Mouse (Mus musculus): Measurements from ENCODE around the gene Rnf141. TPM values are rescaled to one million over a fixed set of nuclear protein-coding genes. Genes with fewer than 3 reads are reported as not detected.

The Rnf141 gene
- polyA plus RNA-seq, 1 experiment from 2014 or later = 42.7 TPM

- H3K4me3 ChIP-seq (replicated peaks; ENCODE audit: low read length) = no peak overlapping the region
- 64% methylated on average over 2 of the region's 2 CpGs for WGBS
These were observed 3.1 kb upstream of the Rnf141 start for GRCm38 (mm10) chr7:110847321-110847720.

GRCm38 (mm10) chr7:110840332-110840731, 3.9 kb downstream of the Rnf141 start:
- Histone ChIP-seq H3K9me3 (replicated peaks; ENCODE audit: control insufficient read depth, low read length) (no peaks in the 10 kb centered on the region), H3K4me2 (ENCODE audit: low read depth, low read length) (peak overlapping the region; percentile 27; the same call in 1 of the 2 replicates), H3K4me3 (replicated peaks; ENCODE audit: low read length) (no peak overlapping the region), H3K36me3 (ENCODE audit: control insufficient read depth, insufficient read depth, low read length) (no peaks in the 10 kb centered on the region), H3K27ac (ENCODE audit: low read length) (peak overlapping the region; percentile 14; the same call in 1 of the 2 replicates), H3K4me1 (ENCODE audit: control insufficient read depth, insufficient read depth, low read length) (0 out of 2 replicates have a peak, but pooled peaks cover 3% of the 10 kb centered on the region), H3K9ac (ENCODE audit: low read length) (no peak overlapping the region), H3K27me3 (ENCODE audit: control insufficient read depth, insufficient read depth, low read length) (no peaks in the 10 kb centered on the region)
- WGBS = 46% methylated on average over 4 of the region's 4 CpGs
- ATAC-seq (ENCODE audit: insufficient read depth, low FRiP score) = peak; percentile 49; the same call in 1 of the 2 replicates

More at GRCm38 (mm10) chr7:110847321-110847720, 3.1 kb upstream of the Rnf141 start:
- Histone ChIP-seq H3K4me2 (ENCODE audit: low read depth, low read length) (no peak overlapping the region), H3K36me3 (ENCODE audit: control insufficient read depth, insufficient read depth, low read length) (no peaks in the 10 kb centered on the region), H3K9ac (ENCODE audit: low read length) (no peak overlapping the region), H3K9me3 (replicated peaks; ENCODE audit: control insufficient read depth, low read length) (no peaks in the 10 kb centered on the region), H3K4me1 (ENCODE audit: control insufficient read depth, insufficient read depth, low read length) (0 out of 2 replicates have a peak, but pooled peaks cover 12% of the 10 kb centered on the region), H3K27me3 (ENCODE audit: control insufficient read depth, insufficient read depth, low read length) (no peaks in the 10 kb centered on the region), H3K27ac (ENCODE audit: low read length) (no peak overlapping the region)
- no peak for ATAC-seq (ENCODE audit: insufficient read depth, low FRiP score)

- Histone ChIP-seq H3K4me2 (ENCODE audit: low read depth, low read length) (no peak overlapping the region), H3K27ac (ENCODE audit: low read length) (no peak overlapping the region), H3K9me3 (replicated peaks; ENCODE audit: control insufficient read depth, low read length) (no peaks in the 10 kb centered on the region), H3K4me1 (ENCODE audit: control insufficient read depth, insufficient read depth, low read length) (0 out of 2 replicates have a peak, but pooled peaks cover 4% of the 10 kb centered on the region), H3K36me3 (ENCODE audit: control insufficient read depth, insufficient read depth, low read length) (no peaks in the 10 kb centered on the region), H3K27me3 (ENCODE audit: control insufficient read depth, insufficient read depth, low read length) (no peaks in the 10 kb centered on the region), H3K9ac (ENCODE audit: low read length) (no peak overlapping the region), H3K4me3 (replicated peaks; ENCODE audit: low read length) (no peak overlapping the region)
- WGBS = 47% methylated on average over 3 of the region's 3 CpGs
- no peak for ATAC-seq (ENCODE audit: insufficient read depth, low FRiP score)
These were observed 9.7 kb downstream of the Rnf141 start for GRCm38 (mm10) chr7:110834522-110834921.

- Histone ChIP-seq H3K9ac (ENCODE audit: low read length) (no peak overlapping the region), H3K36me3 (ENCODE audit: control insufficient read depth, insufficient read depth, low read length) (no peaks in the 10 kb centered on the region), H3K4me3 (replicated peaks; ENCODE audit: low read length) (no peak overlapping the region), H3K4me1 (ENCODE audit: control insufficient read depth, insufficient read depth, low read length) (0 out of 2 replicates have a peak, but pooled peaks cover 4% of the 10 kb centered on the region), H3K27ac (ENCODE audit: low read length) (no peak overlapping the region), H3K9me3 (replicated peaks; ENCODE audit: control insufficient read depth, low read length) (no peaks in the 10 kb centered on the region), H3K4me2 (ENCODE audit: low read depth, low read length) (no peak overlapping the region), H3K27me3 (ENCODE audit: control insufficient read depth, insufficient read depth, low read length) (no peaks in the 10 kb centered on the region)
- WGBS = 82% methylated on average over 1 of the region's 1 CpGs
- no peak for ATAC-seq (ENCODE audit: insufficient read depth, low FRiP score)
These were observed 10.2 kb downstream of the Rnf141 start for GRCm38 (mm10) chr7:110834018-110834417.

GRCm38 (mm10) chr7:110833024-110833423, 11.2 kb downstream of the Rnf141 start:
- Histone ChIP-seq H3K36me3 (ENCODE audit: control insufficient read depth, insufficient read depth, low read length) (no peaks in the 10 kb centered on the region), H3K4me1 (ENCODE audit: control insufficient read depth, insufficient read depth, low read length) (0 out of 2 replicates have a peak, but pooled peaks cover 4% of the 10 kb centered on the region), H3K9me3 (replicated peaks; ENCODE audit: control insufficient read depth, low read length) (no peaks in the 10 kb centered on the region), H3K9ac (ENCODE audit: low read length) (no peak overlapping the region), H3K4me2 (ENCODE audit: low read depth, low read length) (no peak overlapping the region), H3K27ac (ENCODE audit: low read length) (no peak overlapping the region), H3K4me3 (replicated peaks; ENCODE audit: low read length) (no peak overlapping the region), H3K27me3 (ENCODE audit: control insufficient read depth, insufficient read depth, low read length) (no peaks in the 10 kb centered on the region)
- WGBS = 83% methylated on average over 1 of the region's 1 CpGs
- no peak for ATAC-seq (ENCODE audit: insufficient read depth, low FRiP score)

- ATAC-seq (ENCODE audit: insufficient read depth, low FRiP score) = no peak
- Histone ChIP-seq H3K27me3 (ENCODE audit: control insufficient read depth, insufficient read depth, low read length) (no peaks in the 10 kb centered on the region), H3K36me3 (ENCODE audit: control insufficient read depth, insufficient read depth, low read length) (peaks cover 6% of the 10 kb centered on the region; the same call in 1 of the 2 replicates), H3K9me3 (replicated peaks; ENCODE audit: control insufficient read depth, low read length) (no peaks in the 10 kb centered on the region), H3K4me3 (replicated peaks; ENCODE audit: low read length) (no peak overlapping the region), H3K9ac (ENCODE audit: low read length) (no peak overlapping the region), H3K4me1 (ENCODE audit: control insufficient read depth, insufficient read depth, low read length) (peaks cover 6% of the 10 kb centered on the region), H3K4me2 (ENCODE audit: low read depth, low read length) (no peak overlapping the region), H3K27ac (ENCODE audit: low read length) (no peak overlapping the region)
- 85% methylated on average over 8 of the region's 8 CpGs for WGBS
These were observed 20.0 kb downstream of the Rnf141 start for GRCm38 (mm10) chr7:110823995-110824953.

GRCm38 (mm10) chr7:110823593-110823992, 20.7 kb downstream of the Rnf141 start:
- Histone ChIP-seq H3K9ac (ENCODE audit: low read length) (no peak overlapping the region), H3K4me1 (ENCODE audit: control insufficient read depth, insufficient read depth, low read length) (peaks cover 6% of the 10 kb centered on the region), H3K27me3 (ENCODE audit: control insufficient read depth, insufficient read depth, low read length) (no peaks in the 10 kb centered on the region), H3K4me3 (replicated peaks; ENCODE audit: low read length) (no peak overlapping the region), H3K9me3 (replicated peaks; ENCODE audit: control insufficient read depth, low read length) (no peaks in the 10 kb centered on the region), H3K4me2 (ENCODE audit: low read depth, low read length) (no peak overlapping the region), H3K36me3 (ENCODE audit: control insufficient read depth, insufficient read depth, low read length) (peaks cover 6% of the 10 kb centered on the region; the same call in 1 of the 2 replicates), H3K27ac (ENCODE audit: low read length) (no peak overlapping the region)
- 67% methylated on average over 4 of the region's 4 CpGs for WGBS
- ATAC-seq (ENCODE audit: insufficient read depth, low FRiP score) = no peak

- Histone ChIP-seq H3K9me3 (replicated peaks; ENCODE audit: control insufficient read depth, low read length) (no peaks in the 10 kb centered on the region), H3K4me3 (replicated peaks; ENCODE audit: low read length) (no peak overlapping the region), H3K9ac (ENCODE audit: low read length) (no peak overlapping the region), H3K36me3 (ENCODE audit: control insufficient read depth, insufficient read depth, low read length) (peaks cover 6% of the 10 kb centered on the region; the same call in 1 of the 2 replicates), H3K27ac (ENCODE audit: low read length) (no peak overlapping the region), H3K4me2 (ENCODE audit: low read depth, low read length) (no peak overlapping the region), H3K27me3 (ENCODE audit: control insufficient read depth, insufficient read depth, low read length) (no peaks in the 10 kb centered on the region), H3K4me1 (ENCODE audit: control insufficient read depth, insufficient read depth, low read length) (peaks cover 6% of the 10 kb centered on the region)
- WGBS = 73% methylated on average over 8 of the region's 8 CpGs
- ATAC-seq (ENCODE audit: insufficient read depth, low FRiP score) = no peak
These were observed 21.2 kb downstream of the Rnf141 start for GRCm38 (mm10) chr7:110823076-110823475.

- H3K27ac ChIP-seq (ENCODE audit: low read length) = no peak overlapping the region
These were observed 22.2 kb downstream of the Rnf141 start for GRCm38 (mm10) chr7:110822055-110822454.

More at GRCm38 (mm10) chr7:110822055-110822454, 22.2 kb downstream of the Rnf141 start:
- peaks cover 6% of the 10 kb centered on the region for H3K4me1 ChIP-seq (ENCODE audit: control insufficient read depth, insufficient read depth, low read length)
- H3K4me3 ChIP-seq (replicated peaks; ENCODE audit: low read length) = no peak overlapping the region
- no peaks in the 10 kb centered on the region for H3K9me3 ChIP-seq (replicated peaks; ENCODE audit: control insufficient read depth, low read length)
- H3K4me2 ChIP-seq (ENCODE audit: low read depth, low read length) = no peak overlapping the region
- H3K27me3 ChIP-seq (ENCODE audit: control insufficient read depth, insufficient read depth, low read length) = no peaks in the 10 kb centered on the region
- no peak for ATAC-seq (ENCODE audit: insufficient read depth, low FRiP score)
- no peak overlapping the region for H3K9ac ChIP-seq (ENCODE audit: low read length)
- 40% methylated on average over 4 of the region's 4 CpGs for WGBS
- H3K36me3 ChIP-seq (ENCODE audit: control insufficient read depth, insufficient read depth, low read length) = peaks cover 6% of the 10 kb centered on the region; the same call in 1 of the 2 replicates

Measured in stomach, embryonic 16.5 days (tissue).